13 mouse cellular contexts compared by ENCODE assay signal in genomic region chr6:78515777-78516446, GRCm38 (mm10). TPM values are rescaled to one million over a fixed set of nuclear protein-coding genes. Genes with fewer than 3 reads are reported as not detected.
DNase-seq lines count a peak whose midpoint lies in the region; ATAC-seq lines count a peak whose summit lies in the region.
"Had no signal": no experiment of that assay in that cellular context is flagged by ENCODE, and none has a peak within 500 bp of the region (broad histone marks: within the 10 kb centered on the region; RNA-seq: fewer than 3 reads in every experiment).

No protein-coding gene starts in this region.

- no peaks in the 10 kb centered on the region for H3K27me3 ChIP-seq in hindbrain, embryonic 11.5 days (ENCODE audit: control insufficient read depth, insufficient read depth, low read length)
- no peaks in the 10 kb centered on the region for H3K27me3 ChIP-seq in hindbrain, embryonic 12.5 days
- H3K27me3 ChIP-seq in midbrain, embryonic 14.5 days (ENCODE audit: control insufficient read depth, insufficient read depth, low read length), result no peaks in the 10 kb centered on the region
- H3K27me3 ChIP-seq in midbrain, embryonic 13.5 days, result no peaks in the 10 kb centered on the region
- H3K27me3 ChIP-seq: embryonic facial prominence, embryonic 12.5 days; limb, embryonic 15.5 days had no signal

- WGBS in hindbrain, embryonic 11.5 days, result 68% methylated on average over 3 of the region's 3 CpGs
- 73% methylated on average over 3 of the region's 3 CpGs for WGBS in hindbrain, embryonic 12.5 days
- WGBS in midbrain, embryonic 14.5 days, result 63% methylated on average over 3 of the region's 3 CpGs
- 71% methylated on average over 3 of the region's 3 CpGs for WGBS in midbrain, embryonic 13.5 days

- no peaks in the 10 kb centered on the region for H3K4me1 ChIP-seq in hindbrain, embryonic 11.5 days (replicated peaks; ENCODE audit: control insufficient read depth, insufficient read depth, low read length)
- no peaks in the 10 kb centered on the region for H3K4me1 ChIP-seq in hindbrain, embryonic 12.5 days
- H3K4me1 ChIP-seq in midbrain, embryonic 14.5 days (ENCODE audit: control insufficient read depth, insufficient read depth, low read length), result no peaks in the 10 kb centered on the region
- H3K4me1 ChIP-seq in midbrain, embryonic 13.5 days (replicated peaks), result no peaks in the 10 kb centered on the region
- H3K4me1 ChIP-seq: embryonic facial prominence, embryonic 12.5 days; limb, embryonic 15.5 days had no signal

- no peak overlapping the region for H3K4me3 ChIP-seq in hindbrain, embryonic 11.5 days (ENCODE audit: low read depth, low read length)
- no peak overlapping the region for H3K4me3 ChIP-seq in hindbrain, embryonic 12.5 days
- no peak overlapping the region for H3K4me3 ChIP-seq in midbrain, embryonic 14.5 days (replicated peaks; ENCODE audit: low read depth, low read length)
- no peak overlapping the region for H3K4me3 ChIP-seq in midbrain, embryonic 13.5 days (replicated peaks)
- H3K4me3 ChIP-seq: embryonic facial prominence, embryonic 12.5 days; limb, embryonic 15.5 days had no signal

- DNase-seq in hindbrain, embryonic 11.5 days (ENCODE audit: low spot score), result peak; percentile 33
- peak; percentile 68 for DNase-seq in midbrain, embryonic 14.5 days
- peak; percentile 15 for DNase-seq in cerebellum, adult 11-12 months
- peak; percentile 19 to 24 for DNase-seq in left cerebral cortex, postnatal 25 days (ENCODE audit: low spot score in 2 of 2)
- no peak for DNase-seq in ovary, postnatal 10 days (ENCODE audit: low spot score)
- no peak for DNase-seq in ovary, postnatal 36 days (ENCODE audit: low spot score)

- ATAC-seq in hindbrain, embryonic 11.5 days (ENCODE audit: low FRiP score), result no peak
- no peak for ATAC-seq in hindbrain, embryonic 12.5 days (ENCODE audit: low FRiP score)
- no peak for ATAC-seq in midbrain, embryonic 14.5 days (ENCODE audit: low FRiP score, low TSS enrichment)
- no peak for ATAC-seq in midbrain, embryonic 13.5 days

- no peak overlapping the region for H3K9ac ChIP-seq in hindbrain, embryonic 11.5 days (ENCODE audit: low read depth, low read length)
- no peak overlapping the region for H3K9ac ChIP-seq in hindbrain, embryonic 12.5 days
- no peak overlapping the region for H3K9ac ChIP-seq in midbrain, embryonic 14.5 days (replicated peaks; ENCODE audit: low read length)
- H3K9ac ChIP-seq in midbrain, embryonic 13.5 days (replicated peaks), result no peak overlapping the region
- H3K9ac ChIP-seq: embryonic facial prominence, embryonic 12.5 days; limb, embryonic 15.5 days had no signal

- H3K4me2 ChIP-seq in hindbrain, embryonic 11.5 days (replicated peaks; ENCODE audit: low read depth, low read length), result no peak overlapping the region
- no peak overlapping the region for H3K4me2 ChIP-seq in hindbrain, embryonic 12.5 days (replicated peaks)
- no peak overlapping the region for H3K4me2 ChIP-seq in midbrain, embryonic 14.5 days (ENCODE audit: low read length)
- no peak overlapping the region for H3K4me2 ChIP-seq in midbrain, embryonic 13.5 days (replicated peaks)
- H3K4me2 ChIP-seq: embryonic facial prominence, embryonic 12.5 days; limb, embryonic 15.5 days had no signal

- H3K36me3 ChIP-seq in hindbrain, embryonic 11.5 days (ENCODE audit: control insufficient read depth, insufficient read depth, low read length), result no peaks in the 10 kb centered on the region
- H3K36me3 ChIP-seq in hindbrain, embryonic 12.5 days, result no peaks in the 10 kb centered on the region
- H3K36me3 ChIP-seq in midbrain, embryonic 14.5 days (ENCODE audit: control insufficient read depth, insufficient read depth, low read length), result no peaks in the 10 kb centered on the region
- H3K36me3 ChIP-seq in midbrain, embryonic 13.5 days, result no peaks in the 10 kb centered on the region
- H3K36me3 ChIP-seq: embryonic facial prominence, embryonic 12.5 days; limb, embryonic 15.5 days had no signal

- no peak overlapping the region for H3K27ac ChIP-seq in hindbrain, embryonic 11.5 days (ENCODE audit: low read depth, low read length)
- no peak overlapping the region for H3K27ac ChIP-seq in hindbrain, embryonic 12.5 days
- no peak overlapping the region for H3K27ac ChIP-seq in midbrain, embryonic 14.5 days (replicated peaks; ENCODE audit: low read depth, low read length)
- no peak overlapping the region for H3K27ac ChIP-seq in midbrain, embryonic 13.5 days
- H3K27ac ChIP-seq: embryonic facial prominence, embryonic 12.5 days; limb, embryonic 15.5 days had no signal

- intact Hi-C loops in left cerebral cortex, postnatal 25 days (cut with DNase I), result no loop called here

- no peaks in the 10 kb centered on the region for H3K9me3 ChIP-seq in hindbrain, embryonic 11.5 days (ENCODE audit: control insufficient read depth, low read length)
- H3K9me3 ChIP-seq in hindbrain, embryonic 12.5 days (replicated peaks), result no peaks in the 10 kb centered on the region
- no peaks in the 10 kb centered on the region for H3K9me3 ChIP-seq in midbrain, embryonic 14.5 days (ENCODE audit: control insufficient read depth, low read length)
- H3K9me3 ChIP-seq in midbrain, embryonic 13.5 days, result no peaks in the 10 kb centered on the region
- H3K9me3 ChIP-seq: embryonic facial prominence, embryonic 12.5 days; limb, embryonic 15.5 days had no signal

RNA-seq across cellular contexts. Expression of gene Reg3g, which starts 47.2 kb away (rescaled TPM):
- not detected in 2 replicates for polyA plus RNA-seq in hindbrain, embryonic 11.5 days (2014; fragmentation: Nextera tagmentation; extraction: Ambion mirVana)
- not detected in 2 replicates for polyA plus RNA-seq in hindbrain, embryonic 12.5 days (2016; fragmentation: Nextera tagmentation; extraction: Ambion mirVana)
- not detected in 2 replicates for polyA plus RNA-seq in midbrain, embryonic 14.5 days (2014; fragmentation: Nextera tagmentation; extraction: Ambion mirVana)
- polyA plus RNA-seq in midbrain, embryonic 13.5 days (2015; fragmentation: Nextera tagmentation; extraction: Ambion mirVana), result not detected in 2 replicates
- not detected for total RNA-seq in left cerebral cortex, postnatal 25 days (2021)
- total RNA-seq: adrenal gland, adult 18-20 months had no signal
- polyA plus RNA-seq: heart, embryonic 14.5 days; kidney, embryonic 16.5 days; limb, embryonic 15.5 days had no signal

Comparison
In these comparisons a context has a peak if more than half of its experiments do, and no peak if none do; other contexts are left out.
1. DNase-seq: peak in hindbrain, embryonic 11.5 days (single experiment), midbrain, embryonic 14.5 days (single experiment), cerebellum, adult 11-12 months (single experiment) and left cerebral cortex, postnatal 25 days (2 of 2); none in ovary, postnatal 10 days (single experiment) and ovary, postnatal 36 days (single experiment).